Mouse (Mus musculus) intestine, postnatal 0 days (tissue): ENCODE data around the gene Mogat1. TPM values are rescaled to one million over a fixed set of nuclear protein-coding genes. Genes with fewer than 3 reads are reported as not detected.

ENCODE experiments used
- ATAC-seq: fragments of 200-750 bp; cut with Nextera tagmentation; 2 replicates; pipeline ENCODE4 v1.8.0; 2017; ENCODE audit warnings: mild to moderate bottlenecking, moderate TSS enrichment, moderate library complexity
- H3K27ac ChIP-seq: fragments of 300-500 bp; sonication (generic); 2 replicates; pipeline ENCODE4 v1.5.1; 2014; ENCODE audit warnings: mild to moderate bottlenecking, low read depth, low read length, moderate library complexity
- H3K27me3 ChIP-seq: fragments of 300-500 bp; sonication (generic); replicated peaks from 2 replicates; pipeline ENCODE4 v1.6.1; 2014; ENCODE audit warnings: low read length, mixed read lengths; ENCODE audit not compliant: control insufficient read depth, insufficient read depth
- H3K36me3 ChIP-seq: fragments of 300-500 bp; sonication (generic); 2 replicates; pipeline ENCODE4 v1.6.1; 2014; ENCODE audit warnings: mild to moderate bottlenecking, moderate library complexity; ENCODE audit not compliant: control insufficient read depth, insufficient read depth
- H3K4me1 ChIP-seq: fragments of 300-500 bp; sonication (generic); replicated peaks from 2 replicates; pipeline ENCODE4 v1.6.1; 2014; ENCODE audit warnings: antibody characterized with exemption, low read length, mixed read lengths; ENCODE audit not compliant: control insufficient read depth, insufficient read depth
- H3K4me2 ChIP-seq: fragments of 300-500 bp; sonication (generic); replicated peaks from 2 replicates; pipeline ENCODE4 v1.6.1; 2014; ENCODE audit warnings: low read depth, mild to moderate bottlenecking, moderate library complexity
- H3K4me3 ChIP-seq: fragments of 300-500 bp; sonication (generic); 2 replicates; pipeline ENCODE4 v1.5.1; 2014; ENCODE audit warnings: low read depth, low read length
- H3K9ac ChIP-seq: fragments of 300-500 bp; sonication (generic); 2 replicates; pipeline ENCODE4 v1.6.1; 2014; ENCODE audit warnings: mild to moderate bottlenecking, low read depth, low read length
- H3K9me3 ChIP-seq: fragments of 300-500 bp; sonication (generic); 2 replicates; pipeline ENCODE4 v1.6.1; 2016; ENCODE audit warnings: mixed run types; ENCODE audit not compliant: control insufficient read depth
- CTCF ChIP-seq: sonication (generic); IDR thresholded peaks from 2 replicates; pipeline ENCODE4 v1.5.1; 2016; ENCODE audit warnings: low read depth, mild to moderate bottlenecking, control low read depth, antibody characterized with exemption, moderate library complexity
- WGBS: fragments of 180-500 bp; shearing (Covaris S2); extraction: QIAGEN DNeasy Blood & Tissue Kit; methylation state at CpG from one replicate; pipeline ENCODE4 v1.1.7; 2014; 5-methylcytosine and 5-hydroxymethylcytosine counted together
- polyA plus RNA-seq: library from polyadenylated mRNA; unstranded; fragments of >200 nt; fragmentation: Nextera tagmentation; extraction: Ambion mirVana; gene quantifications from 2 replicates; pipeline ENCODE4 v1.2.1, GENCODE M21; 2015

Mogat1 gene
- polyA plus RNA-seq, 1 experiment from 2014 or later = 0.98 TPM

- Histone ChIP-seq H3K4me3 (no peak overlapping the region), H3K9me3 (no peaks in the 10 kb centered on the region), H3K4me2 (no peak overlapping the region), H3K36me3 (no peaks in the 10 kb centered on the region), H3K27me3 (no peaks in the 10 kb centered on the region), H3K27ac (no peak overlapping the region), H3K4me1 (no peaks in the 10 kb centered on the region), H3K9ac (no peak overlapping the region)
- ATAC-seq = 0 out of 2 replicates have a peak, but pooled peaks have one; percentile 31
- 48% methylated on average over 9 of the region's 9 CpGs for WGBS
- no peak for TF ChIP-seq CTCF
These were observed 35.5 kb downstream of the Mogat1 start for GRCm38 (mm10) chr1:78546258-78546657.

GRCm38 (mm10) chr1:78548961-78549360, 38.2 kb downstream of the Mogat1 start:
- 60% methylated on average over 6 of the region's 6 CpGs for WGBS
- no peak for ATAC-seq
- no peak for TF ChIP-seq CTCF
- no peak overlapping the region for H3K27ac ChIP-seq
- H3K27me3 ChIP-seq = no peaks in the 10 kb centered on the region
- no peaks in the 10 kb centered on the region for H3K9me3 ChIP-seq
- no peak overlapping the region for H3K4me2 ChIP-seq
- no peaks in the 10 kb centered on the region for H3K36me3 ChIP-seq
- H3K4me1 ChIP-seq = no peaks in the 10 kb centered on the region
- no peak overlapping the region for H3K9ac ChIP-seq
- no peak overlapping the region for H3K4me3 ChIP-seq

GRCm38 (mm10) chr1:78554012-78554666, 43.3 kb downstream of the Mogat1 start:
- 61% methylated on average over 8 of the region's 8 CpGs for WGBS
- Histone ChIP-seq H3K27me3 (no peaks in the 10 kb centered on the region), H3K4me3 (no peak overlapping the region), H3K4me2 (no peak overlapping the region), H3K27ac (no peak overlapping the region), H3K9ac (no peak overlapping the region), H3K4me1 (no peaks in the 10 kb centered on the region), H3K9me3 (no peaks in the 10 kb centered on the region), H3K36me3 (no peaks in the 10 kb centered on the region)
- no peak for ATAC-seq
- no peak for TF ChIP-seq CTCF

- Histone ChIP-seq H3K4me3 (no peak overlapping the region), H3K9ac (no peak overlapping the region), H3K9me3 (no peaks in the 10 kb centered on the region), H3K27me3 (no peaks in the 10 kb centered on the region), H3K4me1 (no peaks in the 10 kb centered on the region), H3K36me3 (no peaks in the 10 kb centered on the region), H3K27ac (no peak overlapping the region), H3K4me2 (no peak overlapping the region)
- ATAC-seq = no peak
- WGBS = 82% methylated on average over 2 of the region's 2 CpGs
- TF ChIP-seq CTCF = no peak
These were observed 56.2 kb downstream of the Mogat1 start for GRCm38 (mm10) chr1:78566963-78567362.

- Histone ChIP-seq H3K4me3 (no peak overlapping the region), H3K9me3 (no peaks in the 10 kb centered on the region), H3K27ac (no peak overlapping the region), H3K4me2 (no peak overlapping the region), H3K27me3 (no peaks in the 10 kb centered on the region), H3K36me3 (no peaks in the 10 kb centered on the region), H3K9ac (no peak overlapping the region), H3K4me1 (no peaks in the 10 kb centered on the region)
- no peak for TF ChIP-seq CTCF
- ATAC-seq = no peak
- WGBS = 53% methylated on average over 6 of the region's 6 CpGs
These were observed 56.6 kb downstream of the Mogat1 start for GRCm38 (mm10) chr1:78567421-78567820.

- no peak overlapping the region for H3K4me2 ChIP-seq
- H3K4me1 ChIP-seq = no peaks in the 10 kb centered on the region
- H3K4me3 ChIP-seq = no peak overlapping the region
- H3K36me3 ChIP-seq = no peaks in the 10 kb centered on the region
- no peak for ATAC-seq
- WGBS = 50% methylated on average over 8 of the region's 8 CpGs
- H3K27me3 ChIP-seq = no peaks in the 10 kb centered on the region
- H3K9ac ChIP-seq = no peak overlapping the region
- no peaks in the 10 kb centered on the region for H3K9me3 ChIP-seq
- no peak for TF ChIP-seq CTCF
- no peak overlapping the region for H3K27ac ChIP-seq
These were observed 57.2 kb downstream of the Mogat1 start for GRCm38 (mm10) chr1:78567834-78568507.
